Mouse (Mus musculus): Measurements from ENCODE around the gene Nkap.
"Not testable (repeated sequence)": the region's sequence is repeated elsewhere in the genome, so short reads cannot be mapped to it uniquely, and the experiment has no call there.

GRCm38 (mm10) chrX:37184401-37184800 lies 57.8 kb downstream of the Nkap start:
- TF ChIP-seq CTCF (IDR thresholded peaks at IDR 0.05; ENCODE audit: low read depth, low read length); POLR2A (IDR thresholded peaks at IDR 0.05; ENCODE audit: extremely low read depth, insufficient read depth, low read length): not testable (repeated sequence)
